Mouse (Mus musculus): Measurements from ENCODE around the gene Psmb11. TPM values are rescaled to one million over a fixed set of nuclear protein-coding genes. Genes with fewer than 3 reads are reported as not detected.

Gene Psmb11
- polyA plus RNA-seq, 2 experiments, result 0.03 TPM; not detected in 1

GRCm38 (mm10) chr14:54638210-54638609, 17.0 kb downstream of the Psmb11 start:
- Histone ChIP-seq H3K9ac (replicated peaks) (no peak overlapping the region), H3K36me3 (replicated peaks; ENCODE audit: control insufficient read depth, insufficient read depth, low read depth) (peaks cover 11% of the 10 kb centered on the region), H3K4me1 (replicated peaks; ENCODE audit: control insufficient read depth in 2 of 2, insufficient read depth in 2 of 2, low read length in 1 of 2) (no peaks in the 10 kb centered on the region), H3K27ac (no peak overlapping the region), H3K9me3 (ENCODE audit: control insufficient read depth, low read length) (no peaks in the 10 kb centered on the region), H3K27me3 (ENCODE audit: control insufficient read depth, insufficient read depth, low read length) (peaks cover 3% of the 10 kb centered on the region; the same call in 1 of the 2 replicates), H3K4me3 (ENCODE audit: insufficient read depth in 1 of 2, low read depth in 2 of 2, low read length in 2 of 2) (no peak overlapping the region), H3K4me2 (ENCODE audit: low read depth) (no peak overlapping the region)
- DNase-seq (ENCODE audit: low read depth in 3 of 3, low spot score in 3 of 3), result no peak
- 59% methylated on average over 5 of the region's 5 CpGs for WGBS (ENCODE audit: insufficient replicate concordance)
- ATAC-seq (ENCODE audit: insufficient read depth), result no peak
- TF ChIP-seq CTCF (IDR thresholded peaks at IDR 0.05; ENCODE audit: low read depth) (no peak), EP300 (IDR thresholded peaks at IDR 0.05; ENCODE audit: low read depth) (no peak)

DNA sequence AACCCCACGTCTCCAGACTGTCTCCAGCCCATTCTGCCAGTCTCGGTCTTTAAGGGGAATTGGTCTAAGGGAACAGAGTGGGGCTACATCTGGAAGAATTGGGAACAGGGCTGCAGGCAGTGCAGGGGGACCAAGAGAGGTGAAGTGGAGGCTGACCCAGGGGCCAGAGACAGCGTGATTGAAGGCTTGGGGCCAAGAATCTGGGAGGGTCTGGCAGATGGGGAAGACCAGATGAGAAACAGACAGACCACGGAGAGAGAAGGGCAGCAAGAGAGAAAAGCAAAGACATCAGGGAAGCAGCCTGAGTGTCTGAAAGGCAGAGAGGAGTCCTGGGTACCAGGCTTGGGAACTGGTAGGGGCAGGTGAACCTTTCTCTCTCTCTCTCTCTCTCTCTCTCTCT, 18.9 kb downstream of the Psmb11 start:
- TF ChIP-seq CTCF (IDR thresholded peaks at IDR 0.05; ENCODE audit: low read depth), result no peak
- TF ChIP-seq EP300 (IDR thresholded peaks at IDR 0.05; ENCODE audit: low read depth), result no peak
- H3K27me3 ChIP-seq (ENCODE audit: control insufficient read depth, insufficient read depth, low read length), result peaks cover 3% of the 10 kb centered on the region; the same call in 1 of the 2 replicates
- ATAC-seq (ENCODE audit: insufficient read depth), result no peak
- H3K9me3 ChIP-seq (ENCODE audit: control insufficient read depth, low read length), result no peaks in the 10 kb centered on the region
- DNase-seq (ENCODE audit: low read depth in 3 of 3, low spot score in 3 of 3), result no peak
- peaks cover 30% of the 10 kb centered on the region for H3K36me3 ChIP-seq (replicated peaks; ENCODE audit: control insufficient read depth, insufficient read depth, low read depth)
- no peaks in the 10 kb centered on the region for H3K4me1 ChIP-seq (replicated peaks; ENCODE audit: control insufficient read depth in 2 of 2, insufficient read depth in 2 of 2, low read length in 1 of 2)
- no peak overlapping the region for H3K4me3 ChIP-seq (ENCODE audit: insufficient read depth in 1 of 2, low read depth in 2 of 2, low read length in 2 of 2)
- no peak overlapping the region for H3K4me2 ChIP-seq (ENCODE audit: low read depth)
- H3K9ac ChIP-seq (replicated peaks), result no peak overlapping the region
- no peak overlapping the region for H3K27ac ChIP-seq
- WGBS (ENCODE audit: insufficient replicate concordance), result 49% methylated on average over 4 of the region's 4 CpGs

- Histone ChIP-seq H3K36me3 (replicated peaks; ENCODE audit: control insufficient read depth, insufficient read depth, low read depth) (peaks cover 38% of the 10 kb centered on the region), H3K27me3 (ENCODE audit: control insufficient read depth, insufficient read depth, low read length) (peaks cover 3% of the 10 kb centered on the region; the same call in 1 of the 2 replicates), H3K4me2 (ENCODE audit: low read depth) (peak within 1 kb of the TSS; percentile 100), H3K9me3 (ENCODE audit: control insufficient read depth, low read length) (no peaks in the 10 kb centered on the region), H3K4me1 (replicated peaks; ENCODE audit: control insufficient read depth in 2 of 2, insufficient read depth in 2 of 2, low read length in 1 of 2) (no peaks in the 10 kb centered on the region), H3K27ac (no peak within 1 kb of the TSS), H3K4me3 (ENCODE audit: insufficient read depth in 1 of 2, low read depth in 2 of 2, low read length in 2 of 2) (peak within 1 kb of the TSS; percentile 67 to 77), H3K9ac (replicated peaks) (peak within 1 kb of the TSS; percentile 71)
- TF ChIP-seq EP300 (IDR thresholded peaks at IDR 0.05; ENCODE audit: low read depth) (no peak), CTCF (IDR thresholded peaks at IDR 0.05; ENCODE audit: low read depth) (no peak)
- 1% methylated on average over 26 of the region's 28 CpGs for WGBS (ENCODE audit: insufficient replicate concordance)
- ATAC-seq (ENCODE audit: insufficient read depth), result peak; percentile 16; the same call in 1 of the 2 replicates
- DNase-seq (ENCODE audit: low read depth in 3 of 3, low spot score in 3 of 3), result no peak
These were observed 19.7 kb downstream of the Psmb11 start, which contains the start of gene Gm17606 for GRCm38 (mm10) chr14:54640946-54641304. Gene Gm17606 (plus strand): TSS chr14:54640952.

- peak within 1 kb of the TSS; percentile 67 to 77 for H3K4me3 ChIP-seq (ENCODE audit: insufficient read depth in 1 of 2, low read depth in 2 of 2, low read length in 2 of 2)
- peaks cover 43% of the 10 kb centered on the region for H3K36me3 ChIP-seq (replicated peaks; ENCODE audit: control insufficient read depth, insufficient read depth, low read depth)
- no peaks in the 10 kb centered on the region for H3K9me3 ChIP-seq (ENCODE audit: control insufficient read depth, low read length)
- peaks cover 3% of the 10 kb centered on the region; the same call in 1 of the 2 replicates for H3K27me3 ChIP-seq (ENCODE audit: control insufficient read depth, insufficient read depth, low read length)
- no peaks in the 10 kb centered on the region for H3K4me1 ChIP-seq (replicated peaks; ENCODE audit: control insufficient read depth in 2 of 2, insufficient read depth in 2 of 2, low read length in 1 of 2)
- TF ChIP-seq EP300 (IDR thresholded peaks at IDR 0.05; ENCODE audit: low read depth) (peak; percentile 19; the same call in 1 of the 2 replicates), CTCF (IDR thresholded peaks at IDR 0.05; ENCODE audit: low read depth) (peak; percentile 94)
- ATAC-seq (ENCODE audit: insufficient read depth) (peak; percentile 89), DNase-seq (ENCODE audit: low read depth in 3 of 3, low spot score in 3 of 3) (peak; percentile 60 to 74 (median 65))
- H3K4me2 ChIP-seq (ENCODE audit: low read depth), result peak within 1 kb of the TSS; percentile 100
- H3K27ac ChIP-seq, result no peak within 1 kb of the TSS
- under 1% methylated on average over 52 of the region's 52 CpGs for WGBS (ENCODE audit: insufficient replicate concordance)
- H3K9ac ChIP-seq (replicated peaks), result peak within 1 kb of the TSS; percentile 71
These were observed 20.2 kb downstream of the Psmb11 start, which contains the start of gene Cdh24 for GRCm38 (mm10) chr14:54641305-54641969. Gene Cdh24 (minus strand): TSS chr14:54641364.

DNA sequence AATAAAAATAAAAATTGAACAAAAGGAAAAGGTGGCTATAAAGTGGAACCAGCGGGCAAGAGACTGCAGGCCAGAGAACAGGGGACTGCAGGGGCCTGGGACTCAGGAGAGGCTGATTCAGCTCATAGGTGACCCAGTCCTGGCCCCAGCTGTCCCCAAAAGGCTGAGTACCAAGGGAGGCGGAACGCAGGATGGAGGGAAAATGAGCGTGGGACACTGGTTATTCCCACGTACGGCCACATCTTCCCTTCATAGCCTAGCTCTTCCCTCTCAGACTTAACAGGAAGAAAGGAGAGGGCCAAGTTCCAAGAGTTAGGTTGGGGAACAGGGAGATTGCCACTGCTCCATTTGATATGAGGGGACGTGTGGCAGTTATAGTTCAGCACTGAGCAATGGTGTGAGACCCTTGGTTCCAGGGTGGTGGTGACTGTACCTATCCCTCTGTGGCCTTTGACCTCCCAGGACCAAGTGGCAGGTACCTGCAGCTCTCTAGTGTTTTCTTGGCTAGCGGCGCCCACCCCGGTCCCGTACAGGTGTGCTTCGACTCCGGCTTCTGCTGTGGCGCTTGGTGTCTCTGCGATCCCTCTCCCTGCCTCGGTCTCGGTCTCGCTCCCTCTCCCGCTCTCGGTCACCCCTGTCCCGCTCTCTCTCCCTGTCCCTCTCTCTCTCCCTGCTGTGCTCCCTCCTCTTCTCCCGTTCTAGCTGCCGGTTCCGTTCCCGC, 21.2 kb downstream of the Psmb11 start:
- Histone ChIP-seq H3K27me3 (ENCODE audit: control insufficient read depth, insufficient read depth, low read length) (peaks cover 3% of the 10 kb centered on the region; the same call in 1 of the 2 replicates), H3K27ac (no peak overlapping the region), H3K36me3 (replicated peaks; ENCODE audit: control insufficient read depth, insufficient read depth, low read depth) (peaks cover 53% of the 10 kb centered on the region), H3K4me2 (ENCODE audit: low read depth) (no peak overlapping the region; the same call in 1 of the 2 replicates), H3K9me3 (ENCODE audit: control insufficient read depth, low read length) (no peaks in the 10 kb centered on the region), H3K4me1 (replicated peaks; ENCODE audit: control insufficient read depth in 2 of 2, insufficient read depth in 2 of 2, low read length in 1 of 2) (no peaks in the 10 kb centered on the region), H3K9ac (replicated peaks) (no peak overlapping the region), H3K4me3 (ENCODE audit: insufficient read depth in 1 of 2, low read depth in 2 of 2, low read length in 2 of 2) (no peak overlapping the region)
- TF ChIP-seq CTCF (IDR thresholded peaks at IDR 0.05; ENCODE audit: low read depth) (no peak), EP300 (IDR thresholded peaks at IDR 0.05; ENCODE audit: low read depth) (no peak)
- DNase-seq (ENCODE audit: low read depth in 3 of 3, low spot score in 3 of 3) (no peak), ATAC-seq (ENCODE audit: insufficient read depth) (no peak)
- WGBS (ENCODE audit: insufficient replicate concordance), result 86% methylated on average over 25 of the region's 25 CpGs

Measured in liver, embryonic 14.5 days (tissue).